Mouse (Mus musculus): ENCODE data around the gene Fdxr.

Fdxr gene

GRCm38 (mm10) chr11:115288305-115288704 lies 11.5 kb upstream of the Fdxr start:
- no peak for DNase-seq

GRCm38 (mm10) chr11:115287386-115287785 lies 10.5 kb upstream of the Fdxr start:
- no peak for DNase-seq

GRCm38 (mm10) chr11:115286201-115286993 lies 9.5 kb upstream of the Fdxr start:
- DNase-seq: no peak

- DNase-seq: no peak
Observed at GRCm38 (mm10) chr11:115285282-115285681, 8.4 kb upstream of the Fdxr start.

GRCm38 (mm10) chr11:115283891-115284620 lies 7.2 kb upstream of the Fdxr start:
- no peak for DNase-seq

GRCm38 (mm10) chr11:115283486-115283765 lies 6.6 kb upstream of the Fdxr start:
- DNase-seq: no peak

- no peak for DNase-seq
Observed at GRCm38 (mm10) chr11:115282723-115283485, 6.1 kb upstream of the Fdxr start.

- no peak for DNase-seq
Observed at GRCm38 (mm10) chr11:115282295-115282694, 5.4 kb upstream of the Fdxr start.

GRCm38 (mm10) chr11:115279726-115280125 lies 2.9 kb upstream of the Fdxr start:
- no peak for DNase-seq

- DNase-seq: no peak
Observed at GRCm38 (mm10) chr11:115278176-115278575, 1.3 kb upstream of the Fdxr start.

GRCm38 (mm10) chr11:115277604-115277975 lies 740 bp upstream of the Fdxr start:
- DNase-seq: no peak

GRCm38 (mm10) chr11:115275954-115276353 lies 896 bp downstream of the Fdxr start:
- no peak for DNase-seq

- DNase-seq: no peak
Observed at GRCm38 (mm10) chr11:115275509-115275908, 1.3 kb downstream of the Fdxr start.

GRCm38 (mm10) chr11:115274771-115275170 lies 2.1 kb downstream of the Fdxr start:
- DNase-seq: no peak

- no peak for DNase-seq
Observed at GRCm38 (mm10) chr11:115274178-115274577, 2.7 kb downstream of the Fdxr start.

GRCm38 (mm10) chr11:115273735-115274134 lies 3.1 kb downstream of the Fdxr start:
- no peak for DNase-seq

- no peak for DNase-seq
Observed at GRCm38 (mm10) chr11:115272894-115273498, 3.9 kb downstream of the Fdxr start.

- DNase-seq: no peak
Observed at GRCm38 (mm10) chr11:115271481-115271880, 5.4 kb downstream of the Fdxr start.

GRCm38 (mm10) chr11:115271052-115271451 lies 5.8 kb downstream of the Fdxr start:
- no peak for DNase-seq

GRCm38 (mm10) chr11:115270148-115270861 lies 6.5 kb downstream of the Fdxr start:
- peak; percentile 85 for DNase-seq

GRCm38 (mm10) chr11:115269330-115270066 lies 7.4 kb downstream of the Fdxr start:
- DNase-seq: no peak

GRCm38 (mm10) chr11:115267958-115268357 lies 8.9 kb downstream of the Fdxr start:
- DNase-seq: no peak
